Mouse (Mus musculus): ENCODE data around the gene Cd22. TPM values are rescaled to one million over a fixed set of nuclear protein-coding genes. Genes with fewer than 3 reads are reported as not detected.

Cd22 gene
- polyA plus RNA-seq, 1 experiment from 2014 or later, result 0.32 TPM

DNA sequence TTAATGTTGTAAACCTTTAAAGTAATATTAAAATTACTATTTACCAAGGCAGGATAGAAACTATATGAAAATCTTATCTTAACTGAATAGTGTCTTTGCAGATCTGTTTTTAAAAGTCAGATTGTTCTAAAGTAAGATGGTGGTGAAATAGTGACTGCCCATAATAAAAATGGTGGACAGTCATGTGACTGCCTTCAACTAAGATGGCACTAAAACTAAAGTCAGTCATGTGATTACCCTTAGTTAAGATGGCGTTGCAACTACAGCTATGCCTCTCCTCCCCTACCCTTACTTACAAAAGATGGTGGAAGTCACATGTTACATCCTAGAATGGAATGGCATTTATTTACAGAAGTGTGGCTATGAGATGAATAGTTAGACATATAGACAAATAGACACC lies 28.7 kb downstream of the Cd22 start:
- Histone ChIP-seq H3K4me3 (ENCODE audit: low read depth, low read length) (no peak overlapping the region), H3K27ac (ENCODE audit: low read depth) (no peak overlapping the region), H3K36me3 (ENCODE audit: insufficient read depth) (no peaks in the 10 kb centered on the region), H3K9me3 (ENCODE audit: low read depth, low read length) (no peaks in the 10 kb centered on the region), H3K27me3 (ENCODE audit: insufficient read depth, low read length) (no peaks in the 10 kb centered on the region), H3K9ac (no peak overlapping the region), H3K4me2 (no peak overlapping the region), H3K4me1 (ENCODE audit: insufficient read depth) (no peaks in the 10 kb centered on the region)
- no peak for ATAC-seq (ENCODE audit: insufficient read depth)
- TF ChIP-seq CTCF (IDR thresholded peaks at IDR 0.05; ENCODE audit: low read depth), result no peak
- 82% methylated on average over 1 of the region's 1 CpGs for WGBS
- DNase-seq, result no peak

DNA sequence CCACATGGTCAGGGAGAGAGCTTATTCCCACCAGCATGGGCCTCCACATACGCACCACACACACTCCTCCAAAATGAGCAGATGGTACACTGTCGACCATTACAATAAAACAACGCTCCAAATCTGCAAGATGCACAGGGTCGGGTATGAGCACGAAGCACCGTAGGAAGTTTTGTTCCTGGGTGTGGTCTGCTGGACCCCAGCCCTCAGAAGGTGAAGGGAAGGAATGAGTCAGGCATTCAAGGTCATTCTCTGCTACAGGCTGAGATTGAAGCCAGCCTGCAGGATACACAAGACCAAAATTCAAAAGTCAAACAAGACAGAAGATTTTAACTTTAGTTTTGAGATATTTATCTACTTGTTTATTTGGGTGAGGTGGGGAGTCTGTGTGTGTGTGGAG lies 32.2 kb downstream of the Cd22 start:
- H3K27ac ChIP-seq (ENCODE audit: low read depth), result no peak overlapping the region
- ATAC-seq (ENCODE audit: insufficient read depth), result no peak
- no peak for TF ChIP-seq CTCF (IDR thresholded peaks at IDR 0.05; ENCODE audit: low read depth)

GRCm38 (mm10) chr7:30847386-30847785 lies 32.8 kb downstream of the Cd22 start:
- H3K27me3 ChIP-seq (ENCODE audit: insufficient read depth, low read length), result no peaks in the 10 kb centered on the region
- no peak for TF ChIP-seq CTCF (IDR thresholded peaks at IDR 0.05; ENCODE audit: low read depth)
- no peak for DNase-seq
- no peak overlapping the region for H3K4me2 ChIP-seq
- no peaks in the 10 kb centered on the region for H3K9me3 ChIP-seq (ENCODE audit: low read depth, low read length)
- WGBS, result 61% methylated on average over 5 of the region's 5 CpGs
- no peak for ATAC-seq (ENCODE audit: insufficient read depth)
- H3K9ac ChIP-seq, result no peak overlapping the region
- H3K4me1 ChIP-seq (ENCODE audit: insufficient read depth), result no peaks in the 10 kb centered on the region
- H3K36me3 ChIP-seq (ENCODE audit: insufficient read depth), result no peaks in the 10 kb centered on the region
- H3K4me3 ChIP-seq (ENCODE audit: low read depth, low read length), result no peak overlapping the region
- H3K27ac ChIP-seq (ENCODE audit: low read depth), result no peak overlapping the region

More for the DNA sequence above, 32.2 kb downstream of the Cd22 start:
- no peak overlapping the region for H3K9ac ChIP-seq
- WGBS, result 73% methylated on average over 6 of the region's 6 CpGs
- DNase-seq, result no peak
- H3K4me3 ChIP-seq (ENCODE audit: low read depth, low read length), result no peak overlapping the region
- H3K27me3 ChIP-seq (ENCODE audit: insufficient read depth, low read length), result no peaks in the 10 kb centered on the region
- H3K36me3 ChIP-seq (ENCODE audit: insufficient read depth), result no peaks in the 10 kb centered on the region
- H3K4me2 ChIP-seq, result no peak overlapping the region
- no peaks in the 10 kb centered on the region for H3K4me1 ChIP-seq (ENCODE audit: insufficient read depth)
- no peaks in the 10 kb centered on the region for H3K9me3 ChIP-seq (ENCODE audit: low read depth, low read length)

GRCm38 (mm10) chr7:30846505-30847053 lies 33.6 kb downstream of the Cd22 start:
- 44% methylated on average over 2 of the region's 2 CpGs for WGBS

DNA sequence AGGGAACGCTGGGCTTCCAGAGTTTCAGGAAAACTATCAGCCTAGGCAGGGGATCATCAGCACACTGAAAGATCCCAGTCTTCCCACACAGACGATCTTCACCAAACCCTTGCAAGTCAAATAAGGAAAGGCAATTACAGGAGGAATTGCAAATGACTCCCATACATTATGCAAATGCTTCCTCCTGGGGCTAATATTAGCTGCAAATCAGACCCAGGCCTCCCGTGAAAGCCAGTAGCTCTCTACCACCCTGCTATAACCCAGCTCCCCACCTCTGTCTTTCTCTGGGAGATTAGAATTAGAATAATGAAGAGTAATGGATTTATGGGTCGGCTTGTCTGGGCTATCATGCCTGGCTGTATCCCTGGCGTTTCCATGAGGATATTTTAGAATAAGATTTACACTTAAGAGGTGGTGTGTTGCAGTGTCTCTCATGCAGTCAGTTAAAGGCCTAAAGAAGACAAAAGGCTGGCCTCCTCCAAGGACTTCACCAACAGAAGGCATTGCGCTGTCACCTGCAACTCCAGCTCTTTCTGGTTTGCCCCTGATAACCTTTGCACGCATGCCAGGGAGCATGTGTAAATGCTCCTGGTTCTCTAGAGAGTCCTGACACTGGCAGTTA lies 35.4 kb downstream of the Cd22 start:
- Histone ChIP-seq H3K4me2 (no peak overlapping the region), H3K4me1 (ENCODE audit: insufficient read depth) (no peaks in the 10 kb centered on the region), H3K9me3 (ENCODE audit: low read depth, low read length) (no peaks in the 10 kb centered on the region), H3K36me3 (ENCODE audit: insufficient read depth) (no peaks in the 10 kb centered on the region), H3K4me3 (ENCODE audit: low read depth, low read length) (no peak overlapping the region), H3K27ac (ENCODE audit: low read depth) (no peak overlapping the region), H3K9ac (no peak overlapping the region), H3K27me3 (ENCODE audit: insufficient read depth, low read length) (no peaks in the 10 kb centered on the region)
- no peak for TF ChIP-seq CTCF (IDR thresholded peaks at IDR 0.05; ENCODE audit: low read depth)
- WGBS, result 30% methylated on average over 7 of the region's 7 CpGs
- ATAC-seq (ENCODE audit: insufficient read depth) (no peak), DNase-seq (no peak)

More at GRCm38 (mm10) chr7:30846505-30847053, 33.6 kb downstream of the Cd22 start:
- H3K4me1 ChIP-seq (ENCODE audit: insufficient read depth), result no peaks in the 10 kb centered on the region
- no peak overlapping the region for H3K4me2 ChIP-seq
- H3K4me3 ChIP-seq (ENCODE audit: low read depth, low read length), result no peak overlapping the region
- H3K36me3 ChIP-seq (ENCODE audit: insufficient read depth), result no peaks in the 10 kb centered on the region
- no peaks in the 10 kb centered on the region for H3K27me3 ChIP-seq (ENCODE audit: insufficient read depth, low read length)
- DNase-seq, result no peak
- H3K9me3 ChIP-seq (ENCODE audit: low read depth, low read length), result no peaks in the 10 kb centered on the region
- H3K9ac ChIP-seq, result no peak overlapping the region
- no peak overlapping the region for H3K27ac ChIP-seq (ENCODE audit: low read depth)
- no peak for ATAC-seq (ENCODE audit: insufficient read depth)
- no peak for TF ChIP-seq CTCF (IDR thresholded peaks at IDR 0.05; ENCODE audit: low read depth)

DNA sequence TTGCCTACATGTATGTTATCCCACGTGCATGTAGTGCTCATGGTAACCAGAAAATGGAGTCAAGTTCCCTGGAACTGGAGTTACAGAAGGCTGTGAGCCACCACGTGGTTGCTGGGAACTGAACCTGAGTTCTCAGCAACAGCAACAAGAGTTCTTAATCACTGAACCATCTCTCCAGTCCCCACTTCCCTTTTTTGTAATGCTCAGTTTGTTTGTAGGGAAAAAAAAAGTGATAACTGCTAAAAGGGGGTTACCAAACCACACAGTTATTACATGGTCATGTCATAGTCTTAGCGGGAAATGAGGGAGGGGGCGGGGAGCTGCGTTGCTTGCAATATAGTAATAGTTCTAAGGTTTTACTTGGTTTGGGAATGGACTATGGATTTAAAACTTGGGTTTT lies 38.0 kb downstream of the Cd22 start:
- Histone ChIP-seq H3K4me3 (ENCODE audit: low read depth, low read length) (no peak overlapping the region), H3K9ac (no peak overlapping the region), H3K9me3 (ENCODE audit: low read depth, low read length) (no peaks in the 10 kb centered on the region), H3K4me1 (ENCODE audit: insufficient read depth) (no peaks in the 10 kb centered on the region), H3K27ac (ENCODE audit: low read depth) (no peak overlapping the region), H3K4me2 (no peak overlapping the region), H3K36me3 (ENCODE audit: insufficient read depth) (no peaks in the 10 kb centered on the region), H3K27me3 (ENCODE audit: insufficient read depth, low read length) (no peaks in the 10 kb centered on the region)
- DNase-seq (no peak), ATAC-seq (ENCODE audit: insufficient read depth) (no peak)
- 85% methylated on average over 5 of the region's 5 CpGs for WGBS
- TF ChIP-seq CTCF (IDR thresholded peaks at IDR 0.05; ENCODE audit: low read depth), result no peak

- Histone ChIP-seq H3K36me3 (ENCODE audit: insufficient read depth) (no peaks in the 10 kb centered on the region), H3K4me3 (ENCODE audit: low read depth, low read length) (no peak overlapping the region), H3K4me2 (no peak overlapping the region), H3K27me3 (ENCODE audit: insufficient read depth, low read length) (no peaks in the 10 kb centered on the region), H3K9ac (no peak overlapping the region), H3K9me3 (ENCODE audit: low read depth, low read length) (no peaks in the 10 kb centered on the region), H3K27ac (ENCODE audit: low read depth) (no peak overlapping the region), H3K4me1 (ENCODE audit: insufficient read depth) (no peaks in the 10 kb centered on the region)
- TF ChIP-seq CTCF (IDR thresholded peaks at IDR 0.05; ENCODE audit: low read depth), result no peak
- ATAC-seq (ENCODE audit: insufficient read depth) (no peak), DNase-seq (no peak)
- WGBS, result 67% methylated on average over 4 of the region's 4 CpGs
Measured at GRCm38 (mm10) chr7:30841379-30841778, 38.8 kb downstream of the Cd22 start.
